Mouse (Mus musculus) 3134 (cell line): Measurements from ENCODE around the gene Sipa1l1.

Source experiments
- DNase-seq: peaks from one replicate; pipeline ENCODE4 v3.0.0-alpha.2; 2011; ENCODE audit warnings: low spot score; ENCODE audit not compliant: insufficient read length; ENCODE audit errors: extremely low read depth

Gene Sipa1l1

DNA sequence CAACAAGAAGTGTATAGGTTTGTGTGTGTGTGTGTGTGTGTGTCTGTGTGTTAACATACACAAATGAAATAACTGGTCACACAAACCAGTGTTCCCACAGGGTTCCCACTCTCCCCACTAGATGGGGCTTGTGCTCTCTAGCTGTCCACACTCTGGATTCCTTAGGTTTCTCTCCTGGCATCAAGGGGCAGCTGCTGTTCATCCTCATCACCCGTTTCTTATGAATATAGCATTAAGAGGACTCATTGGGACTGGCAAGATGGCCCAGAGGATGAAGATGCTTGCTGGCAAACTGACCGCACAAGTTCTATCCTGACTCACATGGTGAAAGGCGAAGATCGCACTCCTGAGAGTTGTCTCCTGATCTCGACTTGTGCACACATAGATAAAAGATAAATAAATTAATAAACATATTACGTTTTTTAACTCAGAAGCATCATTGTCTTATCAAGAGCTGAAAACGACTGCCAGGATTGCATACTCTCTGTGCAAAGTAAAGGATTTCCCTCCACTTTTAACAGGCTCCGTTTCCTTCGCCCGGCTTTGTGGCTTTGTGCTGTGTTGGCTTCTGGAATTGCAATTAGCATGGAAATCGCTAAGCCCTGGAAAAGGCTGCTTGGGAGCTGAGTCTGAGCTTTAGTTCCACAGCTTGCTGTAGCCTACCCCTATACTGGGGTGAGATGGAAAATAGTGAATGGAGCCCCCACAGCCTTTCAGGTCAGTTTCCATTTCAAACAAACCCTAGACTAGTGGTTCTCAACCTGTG lies 328.9 kb downstream of the Sipa1l1 start:
- DNase-seq, result no peak

DNA sequence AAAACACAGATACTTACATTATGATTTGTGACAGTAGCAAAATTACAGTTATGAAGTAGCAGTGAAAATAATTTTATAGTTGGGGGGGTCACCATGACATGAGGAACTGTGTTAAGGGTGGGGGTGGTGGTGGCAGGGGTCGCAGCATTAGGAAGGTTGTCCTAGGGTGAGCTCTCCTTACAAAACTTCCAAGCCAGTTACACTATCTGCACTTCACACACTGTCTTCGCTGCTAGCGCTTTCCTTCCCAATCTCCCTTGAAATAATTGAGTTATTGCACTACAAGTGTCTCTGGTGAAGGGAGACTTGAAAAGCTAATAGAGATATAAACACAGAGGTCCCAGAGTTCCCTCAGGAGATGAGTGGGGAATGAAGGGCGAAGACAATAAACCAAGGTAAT lies 329.6 kb downstream of the Sipa1l1 start:
- DNase-seq, result no peak

DNA sequence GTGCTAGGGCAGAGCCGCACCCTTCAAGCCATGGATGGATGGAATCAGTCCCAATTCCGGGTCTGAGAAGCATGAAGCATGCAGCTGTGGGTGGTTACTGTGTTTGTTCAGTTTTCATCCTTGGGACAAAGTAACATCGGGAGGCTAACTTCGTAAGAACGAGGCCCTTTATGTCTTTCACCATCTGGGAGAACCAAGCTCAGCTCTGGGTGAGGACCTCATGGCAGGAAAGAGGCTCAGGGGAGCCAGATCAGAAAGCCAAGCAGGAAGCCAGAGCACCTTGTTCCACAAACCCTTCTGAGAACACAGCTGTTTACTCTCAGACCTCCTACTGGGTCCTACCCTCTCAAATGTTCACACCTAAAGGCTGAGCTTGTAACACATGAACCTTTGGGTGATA lies 330.6 kb downstream of the Sipa1l1 start:
- DNase-seq, result no peak
